Mouse (Mus musculus) MEL (cell line): ENCODE measurements around the gene Gm28047. TPM values are rescaled to one million over a fixed set of nuclear protein-coding genes. Genes with fewer than 3 reads are reported as not detected.
A peak's percentile ranks its signal among the peaks of the same experiment; 100 is the strongest.

Experiments used
- DNase-seq: peaks from one replicate; pipeline ENCODE4 v3.0.0; 2011; ENCODE audit warnings: low read depth, low spot score
- H3K27ac ChIP-seq: 2 replicates; pipeline ENCODE4 v1.5.1; 2012; ENCODE audit warnings: low read depth, mild to moderate bottlenecking, control low read depth, low read length, moderate library complexity; ENCODE audit not compliant: control insufficient read depth
- H3K27me3 ChIP-seq, 2 experiments: fragments of 150-350 bp in 1 of 2; sonication (generic) in 1 of 2; 2 replicates each; pipeline ENCODE4 v1.6.1; 2012; ENCODE audit warnings: low read length in 2 of 2, mild to moderate bottlenecking in 2 of 2, improper control_type of control experiment in 1 of 2, moderate library complexity in 1 of 2; ENCODE audit not compliant: insufficient read depth in 2 of 2, control insufficient read depth in 1 of 2
- H3K36me3 ChIP-seq, 2 experiments: 2 replicates each; pipeline ENCODE4 v1.6.1; 2012 to 2014; ENCODE audit warnings: low read length in 2 of 2, improper control_type of control experiment in 1 of 2, inconsistent platforms in 1 of 2, mild to moderate bottlenecking in 1 of 2; ENCODE audit not compliant: insufficient read depth in 2 of 2, control insufficient read depth in 1 of 2
- H3K4me1 ChIP-seq, 2 experiments: fragments of 150-350 bp in 1 of 2; sonication (generic) in 1 of 2; 2 replicates each; pipeline ENCODE4 v1.6.1; 2012; ENCODE audit warnings: low read length in 2 of 2, improper control_type of control experiment in 1 of 2, mild to moderate bottlenecking in 1 of 2; ENCODE audit not compliant: insufficient read depth in 2 of 2, control insufficient read depth in 1 of 2
- H3K4me3 ChIP-seq, 2 experiments: fragments of 150-350 bp in 1 of 2; sonication (generic) in 1 of 2; 2 replicates each; pipeline ENCODE4 v1.5.1; 2012; ENCODE audit warnings: low read depth in 2 of 2, low read length in 2 of 2, mild to moderate bottlenecking in 2 of 2, moderate library complexity in 2 of 2, control low read depth in 1 of 2, improper control_type of control experiment in 1 of 2; ENCODE audit not compliant: control insufficient read depth in 1 of 2, insufficient read depth in 1 of 2
- H3K79me2 ChIP-seq: 2 replicates; pipeline ENCODE4 v1.6.1; 2012; ENCODE audit warnings: mild to moderate bottlenecking, low read length, moderate library complexity; ENCODE audit not compliant: control insufficient read depth, poor library complexity, insufficient read depth
- H3K9ac ChIP-seq: 2 replicates; pipeline ENCODE4 v1.6.1; 2012; ENCODE audit warnings: low read depth, mild to moderate bottlenecking, control low read depth, low read length, moderate library complexity; ENCODE audit not compliant: control insufficient read depth, poor library complexity, severe bottlenecking
- H3K9me3 ChIP-seq: fragments of 150-350 bp; sonication (generic); replicated peaks from 2 replicates; pipeline ENCODE4 v1.6.1; 2012; ENCODE audit warnings: mild to moderate bottlenecking, low read length, improper control_type of control experiment, moderate library complexity; ENCODE audit not compliant: insufficient read depth
- EP300 ChIP-seq, 2 experiments: IDR thresholded peaks; 2 replicates each; pipeline ENCODE4 v1.6.1; 2011; ENCODE audit warnings: improper control_type of control experiment in 2 of 2, low read length in 2 of 2, low read depth in 1 of 2, mild to moderate bottlenecking in 1 of 2
- ETS1 ChIP-seq: IDR thresholded peaks from 2 replicates; pipeline ENCODE4 v1.6.1; 2012; ENCODE audit warnings: low read depth, mild to moderate bottlenecking, inconsistent platforms, low read length, improper control_type of control experiment, moderate library complexity
- GABPA ChIP-seq: IDR thresholded peaks from 2 replicates; pipeline ENCODE4 v1.6.1; 2012; ENCODE audit warnings: low read depth, mild to moderate bottlenecking, inconsistent platforms, low read length, improper control_type of control experiment, moderate library complexity
- GATA1 ChIP-seq: IDR thresholded peaks from 2 replicates; pipeline ENCODE4 v1.6.1; 2011; ENCODE audit warnings: low read depth, low read length, improper control_type of control experiment
- HCFC1 ChIP-seq: IDR thresholded peaks from 2 replicates; pipeline ENCODE4 v1.6.1; 2012; ENCODE audit warnings: low read depth, mild to moderate bottlenecking, inconsistent platforms, low read length, improper control_type of control experiment, moderate library complexity
- MAX ChIP-seq: IDR thresholded peaks from 2 replicates; pipeline ENCODE4 v1.6.1; 2011; ENCODE audit warnings: low read length, improper control_type of control experiment
- MAZ ChIP-seq: IDR thresholded peaks from 2 replicates; pipeline ENCODE4 v1.6.1; 2012; ENCODE audit warnings: low read depth, mild to moderate bottlenecking, inconsistent platforms, low read length, improper control_type of control experiment
- MXI1 ChIP-seq: IDR thresholded peaks from 2 replicates; pipeline ENCODE4 v1.6.1; 2011; ENCODE audit warnings: mild to moderate bottlenecking, low read depth, low read length, improper control_type of control experiment
- MYC ChIP-seq: IDR thresholded peaks from 2 replicates; pipeline ENCODE4 v1.6.1; 2011; ENCODE audit warnings: low read depth, mild to moderate bottlenecking, low read length, improper control_type of control experiment, moderate library complexity
- NELFE ChIP-seq: IDR thresholded peaks from 2 replicates; pipeline ENCODE4 v1.6.1; 2011; ENCODE audit warnings: low read depth, low read length, improper control_type of control experiment
- POLR2A ChIP-seq, 2 experiments: IDR thresholded peaks; 2 replicates each; pipeline ENCODE4 v1.6.1; 2011 to 2012; ENCODE audit warnings: low read length in 2 of 2, mild to moderate bottlenecking in 2 of 2, control low read depth in 1 of 2, improper control_type of control experiment in 1 of 2, low read depth in 1 of 2, moderate library complexity in 1 of 2; ENCODE audit not compliant: control insufficient read depth in 1 of 2, insufficient read depth in 1 of 2, poor library complexity in 1 of 2
- POLR2AphosphoS2 ChIP-seq: IDR thresholded peaks from 2 replicates; pipeline ENCODE4 v1.6.1; 2011; ENCODE audit warnings: low read length, improper control_type of control experiment
- POLR2AphosphoS5 ChIP-seq: IDR thresholded peaks from 2 replicates; pipeline ENCODE4 v1.6.1; 2012; ENCODE audit warnings: low read depth, borderline replicate concordance, mild to moderate bottlenecking, inconsistent platforms, low read length, moderate library complexity, mixed read lengths
- RCOR1 ChIP-seq: IDR thresholded peaks from 2 replicates; pipeline ENCODE4 v1.6.1; 2012; ENCODE audit warnings: low read depth, mild to moderate bottlenecking, inconsistent platforms, low read length, improper control_type of control experiment
- TBP ChIP-seq: IDR thresholded peaks from 2 replicates; pipeline ENCODE4 v1.8.0; 2011; ENCODE audit warnings: low read depth, low read length, improper control_type of control experiment
- TCF12 ChIP-seq: IDR thresholded peaks from 2 replicates; pipeline ENCODE4 v1.6.1; 2014; ENCODE audit warnings: low read depth, mild to moderate bottlenecking, inconsistent platforms, low read length, improper control_type of control experiment, moderate library complexity
- USF2 ChIP-seq, 2 experiments: IDR thresholded peaks; 2 replicates each; pipeline ENCODE4 v1.6.1; 2011 to 2012; ENCODE audit warnings: improper control_type of control experiment in 2 of 2, low read length in 2 of 2, borderline replicate concordance in 1 of 2, inconsistent platforms in 1 of 2, low read depth in 1 of 2, mild to moderate bottlenecking in 1 of 2; ENCODE audit not compliant: insufficient read depth in 1 of 2
- ZKSCAN1 ChIP-seq: IDR thresholded peaks from 2 replicates; pipeline ENCODE4 v1.6.1; 2012; ENCODE audit warnings: low read depth, mild to moderate bottlenecking, inconsistent platforms, low read length, improper control_type of control experiment, moderate library complexity
- polyA plus RNA-seq, 2 experiments: library from polyadenylated mRNA; stranded (reverse) in 1 of 2; unstranded in 1 of 2; fragments of >175 nt in 1 of 2; fragments of >200 nt in 1 of 2; gene quantifications; 2 replicates each; pipeline versions ENCODE4 v1.2.1 to v1.2.4; 2012; ENCODE audit warnings: low replicate concordance in 2 of 2, low read depth in 1 of 2; ENCODE audit not compliant: insufficient read length in 2 of 2, insufficient read depth in 1 of 2, missing spikeins in 1 of 2
- total RNA-seq: library from RNA; depleted of rRNA; stranded (reverse); fragments of 300-350 nt; gene quantifications from 2 replicates; pipeline ENCODE4 v1.2.3, GENCODE M21; 2012

Gm28047 gene
- total and polyA plus RNA-seq, 3 experiments: 0.52 TPM; not detected in 2

DNA sequence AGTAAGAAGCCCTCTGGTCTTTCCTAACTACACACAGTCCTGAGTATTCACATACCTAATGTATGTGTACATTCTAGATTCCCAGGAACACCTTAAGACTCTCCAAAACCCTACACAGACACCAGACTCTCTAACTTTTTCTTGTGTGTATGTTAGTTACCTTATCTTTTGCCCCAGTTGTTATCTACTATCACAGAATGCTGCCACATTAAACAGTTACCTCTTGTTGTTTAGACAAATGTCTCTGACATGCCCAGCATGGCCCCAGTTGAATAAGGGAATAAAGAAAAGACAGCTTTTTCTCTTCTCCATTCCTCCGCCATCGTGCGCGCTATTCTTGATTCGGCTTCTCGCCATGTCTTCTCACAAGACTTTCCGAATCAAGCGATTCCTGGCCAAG, 9.8 kb upstream of the Gm28047 start:
- Histone ChIP-seq H3K27me3 (peaks cover 2% of the 10 kb centered on the region in 2 experiments; a peak in 3 of 4 replicates), H3K4me1 (no peaks in the 10 kb centered on the region), H3K9ac (no peak overlapping the region), H3K27ac (no peak overlapping the region), H3K36me3 (no peaks in the 10 kb centered on the region), H3K9me3 (no peaks in the 10 kb centered on the region), H3K79me2 (no peaks in the 10 kb centered on the region), H3K4me3 (no peak overlapping the region)
- DNase-seq: no peak
- TF ChIP-seq TCF12: peak; percentile 36; the same call in 1 of the 2 replicates
- TF ChIP-seq EP300 (IDR thresholded peaks at IDR 0.05; ENCODE audit: low read depth in 1 of 2, low read length in 2 of 2): peak in 1 of 2 experiments; percentile 34; a peak in 1 of 4 replicates
- peak; percentile 59 for TF ChIP-seq GATA1
- TF ChIP-seq MAZ: no peak

GRCm38 (mm10) chr15:102625687-102626055, 804 bp upstream of the Gm28047 start:
- Histone ChIP-seq H3K79me2 (peaks cover 27% of the 10 kb centered on the region), H3K9me3 (no peaks in the 10 kb centered on the region), H3K36me3 (peaks cover 0 to 27% of the 10 kb centered on the region in 2 experiments; a peak in 2 of 4 replicates), H3K4me1 (peaks cover 11 to 15% of the 10 kb centered on the region in 2 experiments), H3K4me3 (peak overlapping the region; percentile 40 to 69), H3K9ac (peak overlapping the region; percentile 69), H3K27ac (peak overlapping the region; percentile 86), H3K27me3 (peaks cover 0 to 2% of the 10 kb centered on the region in 2 experiments; a peak in 1 of 4 replicates)
- no peak for DNase-seq
- TF ChIP-seq MAX (peak; percentile 75), MYC (peak; percentile 17), POLR2A (IDR thresholded peaks at IDR 0.05; ENCODE audit: control insufficient read depth in 1 of 2, insufficient read depth in 1 of 2, low read depth in 1 of 2, low read length in 2 of 2, poor library complexity in 1 of 2) (peak in 1 of 2 experiments; percentile 4; a peak in 2 of 4 replicates), POLR2AphosphoS5 (peak; percentile 89), GATA1 (peak; percentile 31; the same call in 1 of the 2 replicates), TBP (peak; percentile 44; the same call in 1 of the 2 replicates), GABPA (no peak), ZKSCAN1 (no peak), EP300 (IDR thresholded peaks at IDR 0.05; ENCODE audit: low read depth in 1 of 2, low read length in 2 of 2) (no peak; a peak in 1 of 4 replicates), ETS1 (0 out of 2 replicates have a peak, but pooled peaks have one; percentile 6), POLR2AphosphoS2 (peak; percentile 74)

GRCm38 (mm10) chr15:102624291-102624969, 437 bp downstream of the Gm28047 start:
- no peak for DNase-seq
- H3K4me3 ChIP-seq: peak overlapping the region; percentile 70 to 83
- H3K27me3 ChIP-seq: no peaks in the 10 kb centered on the region
- no peaks in the 10 kb centered on the region for H3K9me3 ChIP-seq
- H3K9ac ChIP-seq: peak overlapping the region; percentile 72
- TF ChIP-seq RCOR1 (peak; percentile 2; the same call in 1 of the 2 replicates), EP300 (IDR thresholded peaks at IDR 0.05; ENCODE audit: low read depth in 1 of 2, low read length in 2 of 2) (peak in 1 of 2 experiments; percentile 35; a peak in 1 of 4 replicates), HCFC1 (no peak), MAX (no peak), USF2 (IDR thresholded peaks at IDR 0.05; ENCODE audit: borderline replicate concordance in 1 of 2, insufficient read depth in 1 of 2, low read depth in 1 of 2, low read length in 2 of 2) (no peak), NELFE (no peak; the same call in 1 of the 2 replicates), MXI1 (peak; percentile 67; the same call in 1 of the 2 replicates)
- H3K79me2 ChIP-seq: peaks cover 36% of the 10 kb centered on the region
- peak overlapping the region; percentile 17 for H3K27ac ChIP-seq
- H3K36me3 ChIP-seq: peaks cover 0 to 29% of the 10 kb centered on the region in 2 experiments; a peak in 3 of 4 replicates
- H3K4me1 ChIP-seq: peaks cover 11 to 15% of the 10 kb centered on the region in 2 experiments
